Mouse (Mus musculus): ENCODE results near the gene Fas. TPM values are rescaled to one million over a fixed set of nuclear protein-coding genes. Genes with fewer than 3 reads are reported as not detected.
A peak's percentile ranks its signal among the peaks of the same experiment; 100 is the strongest.

Fas gene
- total and polyA plus RNA-seq, 3 experiments = 5.1 to 17.4 (median 12.1) TPM

DNA sequence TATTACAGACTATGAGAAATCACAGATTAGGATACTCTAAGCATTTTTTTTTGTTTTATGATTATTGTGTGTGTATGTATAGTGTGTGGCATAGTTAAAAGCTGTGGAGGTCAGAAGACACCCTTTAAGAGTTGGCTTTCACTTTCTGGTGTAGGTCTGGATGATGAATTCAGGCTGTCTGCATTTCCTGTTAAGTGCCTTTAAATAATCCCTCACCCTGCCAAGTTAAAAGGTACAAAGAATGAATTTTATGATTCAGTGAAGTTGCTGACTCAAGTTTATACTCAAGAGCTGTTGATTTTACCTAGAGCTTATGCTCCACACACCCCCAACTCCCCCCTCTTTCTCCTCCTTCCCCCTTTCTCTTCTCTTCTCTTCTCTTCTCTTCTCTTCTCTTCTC is 3.2 kb upstream of the Fas start:
- Histone ChIP-seq H3K9ac (ENCODE audit: low read depth, low read length) (no peak overlapping the region), H3K27me3 (ENCODE audit: control insufficient read depth, insufficient read depth, low read length) (no peaks in the 10 kb centered on the region), H3K4me1 (ENCODE audit: control insufficient read depth, insufficient read depth, low read length) (peaks cover 12% of the 10 kb centered on the region), H3K4me3 (no peak overlapping the region), H3K36me3 (ENCODE audit: control insufficient read depth, insufficient read depth, low read length) (no peaks in the 10 kb centered on the region; the same call in 1 of the 2 replicates), H3K27ac (no peak overlapping the region), H3K79me2 (replicated peaks; ENCODE audit: control insufficient read depth, insufficient read depth, low read length) (no peaks in the 10 kb centered on the region; the same call in 1 of the 2 replicates)
- TF ChIP-seq CTCF (IDR thresholded peaks at IDR 0.05) = no peak
- no peak for TF ChIP-seq POLR2A (IDR thresholded peaks at IDR 0.05; ENCODE audit: insufficient read depth, low read depth, low read length)
- TF ChIP-seq EP300 (IDR thresholded peaks at IDR 0.05; ENCODE audit: insufficient read depth, low read depth, low read length) = no peak
- intact Hi-C loops (cut with DNase I) = loop anchor here (5.0 kb wide), 1 partner anchor 265 kb away; the partner anchor contains the start of gene Ifit2
- DNase-seq = no peak

DNA sequence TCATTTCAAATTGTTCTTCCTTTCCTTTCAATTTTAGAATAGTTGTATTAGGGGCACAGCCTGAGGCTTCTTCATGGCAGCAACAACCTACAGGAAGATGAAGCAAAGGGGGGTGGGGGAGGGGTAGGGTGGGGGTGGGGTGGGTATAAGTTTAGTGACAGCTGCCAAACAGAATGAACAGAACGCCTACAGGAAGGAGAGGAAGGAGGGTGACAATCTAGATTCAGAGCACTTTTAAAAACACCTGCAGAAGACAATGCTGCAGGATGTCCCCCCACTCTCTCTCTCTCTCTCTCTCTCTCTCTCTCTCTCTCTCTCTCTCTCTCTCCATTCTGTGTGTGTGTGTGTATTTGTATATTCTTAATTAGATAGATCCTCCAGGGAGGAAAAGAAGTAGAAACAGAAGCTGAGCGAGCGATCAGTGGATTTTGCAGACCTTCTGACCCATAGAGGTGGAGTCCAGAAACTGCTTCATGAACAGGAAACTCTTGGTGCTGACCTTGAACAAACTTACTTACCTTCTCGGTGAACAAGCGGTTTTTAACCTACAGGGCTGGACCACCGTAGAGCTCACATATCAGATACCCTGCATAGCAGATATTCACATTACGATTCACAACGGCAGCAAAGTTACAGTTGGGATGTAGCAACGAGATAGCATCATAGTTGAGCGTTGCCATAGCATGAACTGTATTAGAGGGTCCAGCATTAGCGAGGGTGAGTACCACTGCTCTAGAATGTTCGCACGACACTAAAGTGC is 2.6 kb upstream of the Fas start:
- Histone ChIP-seq H3K4me1 (ENCODE audit: control insufficient read depth, insufficient read depth, low read length) (peaks cover 16% of the 10 kb centered on the region), H3K9ac (ENCODE audit: low read depth, low read length) (no peak overlapping the region; the same call in 1 of the 2 replicates), H3K27me3 (ENCODE audit: control insufficient read depth, insufficient read depth, low read length) (no peaks in the 10 kb centered on the region), H3K4me3 (no peak overlapping the region), H3K79me2 (replicated peaks; ENCODE audit: control insufficient read depth, insufficient read depth, low read length) (no peaks in the 10 kb centered on the region; the same call in 1 of the 2 replicates), H3K36me3 (ENCODE audit: control insufficient read depth, insufficient read depth, low read length) (no peaks in the 10 kb centered on the region; the same call in 1 of the 2 replicates), H3K27ac (no peak overlapping the region)
- DNase-seq = no peak
- intact Hi-C loops (cut with DNase I) = loop anchor here (2.0 to 5.0 kb wide), 2 partner anchors 39 to 264 kb away; partner anchors contain the start of gene Ifit2
- 46% methylated on average over 13 of the region's 13 CpGs for WGBS
- TF ChIP-seq POLR2A (IDR thresholded peaks at IDR 0.05; ENCODE audit: insufficient read depth, low read depth, low read length) = no peak
- TF ChIP-seq EP300 (IDR thresholded peaks at IDR 0.05; ENCODE audit: insufficient read depth, low read depth, low read length) = no peak
- TF ChIP-seq CTCF (IDR thresholded peaks at IDR 0.05) = no peak

DNA sequence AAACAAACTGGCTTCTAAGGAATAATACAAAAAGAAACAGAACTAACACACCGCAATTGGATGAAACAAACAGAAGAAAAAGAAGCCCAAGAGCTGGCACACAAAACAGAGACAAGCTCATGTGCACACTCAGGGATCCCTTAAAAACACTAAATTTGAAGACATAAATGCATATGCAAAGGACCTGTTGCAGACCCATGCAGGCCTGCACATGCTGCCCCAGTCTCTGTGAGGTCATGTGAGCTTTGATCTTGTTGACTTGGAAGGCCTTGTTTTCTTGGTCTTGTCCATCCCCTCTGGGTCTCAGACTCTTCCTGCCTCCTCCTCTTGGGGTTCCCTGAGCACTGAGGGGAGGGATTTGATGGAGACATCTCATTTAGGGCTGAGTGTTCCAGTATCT is 1.8 kb upstream of the Fas start:
- TF ChIP-seq CTCF (IDR thresholded peaks at IDR 0.05) (no peak), EP300 (IDR thresholded peaks at IDR 0.05; ENCODE audit: insufficient read depth, low read depth, low read length) (no peak), POLR2A (IDR thresholded peaks at IDR 0.05; ENCODE audit: insufficient read depth, low read depth, low read length) (no peak)
- Histone ChIP-seq H3K4me1 (ENCODE audit: control insufficient read depth, insufficient read depth, low read length) (peaks cover 16% of the 10 kb centered on the region), H3K36me3 (ENCODE audit: control insufficient read depth, insufficient read depth, low read length) (peaks cover 2% of the 10 kb centered on the region), H3K9ac (ENCODE audit: low read depth, low read length) (no peak overlapping the region), H3K27ac (no peak overlapping the region), H3K27me3 (ENCODE audit: control insufficient read depth, insufficient read depth, low read length) (no peaks in the 10 kb centered on the region), H3K4me3 (no peak overlapping the region), H3K79me2 (replicated peaks; ENCODE audit: control insufficient read depth, insufficient read depth, low read length) (no peaks in the 10 kb centered on the region; the same call in 1 of the 2 replicates)
- intact Hi-C loops (cut with DNase I) = loop anchor here (2.0 to 5.0 kb wide), 2 partner anchors 38 to 264 kb away; partner anchors contain the start of gene Ifit2
- WGBS = 81% methylated on average over 1 of the region's 1 CpGs
- DNase-seq = no peak

DNA sequence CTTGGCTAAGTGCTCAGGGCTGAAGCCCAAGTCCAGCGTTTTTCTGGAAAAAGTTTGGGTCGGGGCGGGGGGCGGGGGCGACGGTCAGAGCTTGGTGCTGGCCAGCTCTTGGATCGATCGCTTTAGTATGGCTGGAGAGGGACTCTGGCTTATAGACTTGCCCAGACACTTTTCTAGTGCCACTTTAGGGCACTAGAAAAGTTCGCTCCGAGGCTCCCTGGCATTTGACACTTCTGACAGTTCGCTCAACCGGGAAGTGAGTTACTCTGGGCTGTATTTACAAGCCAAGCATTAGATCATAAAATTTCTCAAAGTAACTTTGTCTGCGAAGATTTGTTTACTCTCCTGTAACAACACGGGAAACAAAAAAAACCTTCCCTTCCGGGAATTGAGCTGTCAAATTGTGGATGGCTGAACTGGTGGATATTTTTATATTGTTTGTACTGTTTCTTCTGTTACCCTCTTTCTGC is 441 bp downstream of the Fas start:
- Histone ChIP-seq H3K9ac (ENCODE audit: low read depth, low read length) (peak overlapping the region; percentile 88), H3K4me3 (peak overlapping the region; percentile 81), H3K27me3 (ENCODE audit: control insufficient read depth, insufficient read depth, low read length) (no peaks in the 10 kb centered on the region), H3K4me1 (ENCODE audit: control insufficient read depth, insufficient read depth, low read length) (peaks cover 17% of the 10 kb centered on the region), H3K27ac (peak overlapping the region; percentile 92), H3K36me3 (ENCODE audit: control insufficient read depth, insufficient read depth, low read length) (peaks cover 7% of the 10 kb centered on the region), H3K79me2 (replicated peaks; ENCODE audit: control insufficient read depth, insufficient read depth, low read length) (no peaks in the 10 kb centered on the region; the same call in none of the 2 replicates)
- 2% methylated on average over 15 of the region's 15 CpGs for WGBS
- DNase-seq = peak in 1 of 2 experiments; percentile 28
- TF ChIP-seq EP300 (IDR thresholded peaks at IDR 0.05; ENCODE audit: insufficient read depth, low read depth, low read length) (no peak), CTCF (IDR thresholded peaks at IDR 0.05) (no peak), POLR2A (IDR thresholded peaks at IDR 0.05; ENCODE audit: insufficient read depth, low read depth, low read length) (no peak; the same call in 1 of the 2 replicates)
- intact Hi-C loops (cut with DNase I) = no loop called here

DNA sequence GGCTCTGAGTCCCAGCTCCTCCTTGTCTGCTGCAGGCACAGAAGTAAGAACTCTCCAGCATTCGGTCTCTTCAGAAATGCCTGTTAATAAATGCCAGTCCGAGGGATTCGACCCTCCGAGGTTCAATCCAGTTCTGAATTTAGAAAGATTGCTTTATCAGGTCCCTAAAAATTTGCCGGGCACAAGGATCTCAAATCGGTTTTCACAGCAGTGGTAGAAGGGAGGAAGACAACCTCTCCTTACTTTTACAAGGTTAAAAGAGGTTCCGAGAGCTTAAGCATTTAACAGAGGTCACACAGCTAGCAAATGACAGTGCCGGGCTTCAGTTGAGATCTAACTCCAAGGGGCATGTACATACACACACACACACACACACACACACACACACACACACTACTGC is 913 bp downstream of the Fas start:
- WGBS = 13% methylated on average over 8 of the region's 8 CpGs
- intact Hi-C loops (cut with DNase I) = no loop called here
- peaks cover 17% of the 10 kb centered on the region for H3K4me1 ChIP-seq (ENCODE audit: control insufficient read depth, insufficient read depth, low read length)
- H3K36me3 ChIP-seq (ENCODE audit: control insufficient read depth, insufficient read depth, low read length) = peaks cover 7% of the 10 kb centered on the region
- TF ChIP-seq POLR2A (IDR thresholded peaks at IDR 0.05; ENCODE audit: insufficient read depth, low read depth, low read length) = 0 out of 2 replicates have a peak, but pooled peaks have one; percentile 38
- TF ChIP-seq EP300 (IDR thresholded peaks at IDR 0.05; ENCODE audit: insufficient read depth, low read depth, low read length) = no peak
- H3K27me3 ChIP-seq (ENCODE audit: control insufficient read depth, insufficient read depth, low read length) = no peaks in the 10 kb centered on the region
- peaks cover 2% of the 10 kb centered on the region for H3K79me2 ChIP-seq (replicated peaks; ENCODE audit: control insufficient read depth, insufficient read depth, low read length)
- H3K27ac ChIP-seq = peak overlapping the region; percentile 92
- peak overlapping the region; percentile 88 for H3K9ac ChIP-seq (ENCODE audit: low read depth, low read length)
- H3K4me3 ChIP-seq = peak overlapping the region; percentile 81
- peak in 1 of 2 experiments; percentile 35 for DNase-seq

DNA sequence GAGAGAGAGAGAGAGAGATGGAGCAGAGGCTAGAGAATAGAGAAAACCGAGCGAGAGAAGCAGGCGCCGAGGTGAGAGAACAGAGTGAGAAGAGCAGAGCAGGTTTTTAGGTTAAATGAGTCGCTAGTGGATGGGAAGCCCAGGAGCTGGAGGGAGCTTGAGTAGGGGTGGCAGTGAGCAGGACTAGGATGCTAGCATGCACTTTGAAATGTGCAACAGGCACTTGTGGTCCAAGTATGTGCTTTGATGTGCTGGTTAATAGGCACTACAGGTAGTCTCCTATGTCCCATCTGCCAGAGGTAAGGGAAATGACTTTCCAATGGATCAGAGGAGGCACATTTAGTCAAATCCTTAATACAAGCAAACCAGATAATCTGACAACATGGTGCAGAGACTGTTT is 1.5 kb downstream of the Fas start:
- Histone ChIP-seq H3K79me2 (replicated peaks; ENCODE audit: control insufficient read depth, insufficient read depth, low read length) (peaks cover 4% of the 10 kb centered on the region), H3K9ac (ENCODE audit: low read depth, low read length) (peak overlapping the region; percentile 88), H3K27ac (no peak overlapping the region), H3K4me3 (peak overlapping the region; percentile 30; the same call in 1 of the 2 replicates), H3K27me3 (ENCODE audit: control insufficient read depth, insufficient read depth, low read length) (no peaks in the 10 kb centered on the region), H3K4me1 (ENCODE audit: control insufficient read depth, insufficient read depth, low read length) (peaks cover 17% of the 10 kb centered on the region), H3K36me3 (ENCODE audit: control insufficient read depth, insufficient read depth, low read length) (peaks cover 7% of the 10 kb centered on the region)
- no peak for DNase-seq
- 66% methylated on average over 5 of the region's 5 CpGs for WGBS
- TF ChIP-seq CTCF (IDR thresholded peaks at IDR 0.05) = no peak
- no peak for TF ChIP-seq EP300 (IDR thresholded peaks at IDR 0.05; ENCODE audit: insufficient read depth, low read depth, low read length)
- TF ChIP-seq POLR2A (IDR thresholded peaks at IDR 0.05; ENCODE audit: insufficient read depth, low read depth, low read length) = no peak
- intact Hi-C loops (cut with DNase I) = no loop called here
